Mouse (Mus musculus): ENCODE measurements around the gene Tnn. TPM values are rescaled to one million over a fixed set of nuclear protein-coding genes. Genes with fewer than 3 reads are reported as not detected.

The Tnn gene
- polyA plus RNA-seq, 1 experiment from 2014 or later, result not detected

GRCm38 (mm10) chr1:160136362-160136890 lies 17.0 kb downstream of the Tnn start:
- Histone ChIP-seq H3K4me3 (no peak overlapping the region), H3K36me3 (no peaks in the 10 kb centered on the region), H3K27ac (no peak overlapping the region), H3K9me3 (no peaks in the 10 kb centered on the region), H3K4me1 (no peaks in the 10 kb centered on the region), H3K27me3 (ENCODE audit: insufficient read depth, poor library complexity, severe bottlenecking) (no peaks in the 10 kb centered on the region)
- WGBS, result 81% methylated on average over 7 of the region's 7 CpGs
- no peak for DNase-seq (ENCODE audit: low spot score)

- no peaks in the 10 kb centered on the region for H3K36me3 ChIP-seq
- H3K4me3 ChIP-seq, result no peak overlapping the region
- 57% methylated on average over 4 of the region's 4 CpGs for WGBS
- H3K9me3 ChIP-seq, result no peaks in the 10 kb centered on the region
- DNase-seq (ENCODE audit: low spot score), result no peak
- no peak overlapping the region for H3K27ac ChIP-seq
- no peaks in the 10 kb centered on the region for H3K27me3 ChIP-seq (ENCODE audit: insufficient read depth, poor library complexity, severe bottlenecking)
- no peaks in the 10 kb centered on the region for H3K4me1 ChIP-seq
These were observed 19.8 kb downstream of the Tnn start for GRCm38 (mm10) chr1:160133464-160134079.

GRCm38 (mm10) chr1:160123957-160124356 lies 29.4 kb downstream of the Tnn start:
- H3K4me1 ChIP-seq, result no peaks in the 10 kb centered on the region
- H3K27ac ChIP-seq, result no peak overlapping the region
- WGBS, result 86% methylated on average over 2 of the region's 2 CpGs
- H3K27me3 ChIP-seq (ENCODE audit: insufficient read depth, poor library complexity, severe bottlenecking), result no peaks in the 10 kb centered on the region
- no peaks in the 10 kb centered on the region for H3K9me3 ChIP-seq
- DNase-seq (ENCODE audit: low spot score), result no peak
- no peaks in the 10 kb centered on the region for H3K36me3 ChIP-seq
- H3K4me3 ChIP-seq, result no peak overlapping the region

GRCm38 (mm10) chr1:160108604-160109003 lies 44.8 kb downstream of the Tnn start:
- no peak for DNase-seq (ENCODE audit: low spot score)
- H3K27me3 ChIP-seq (ENCODE audit: insufficient read depth, poor library complexity, severe bottlenecking), result no peaks in the 10 kb centered on the region
- no peaks in the 10 kb centered on the region for H3K36me3 ChIP-seq
- H3K9me3 ChIP-seq, result no peaks in the 10 kb centered on the region
- 66% methylated on average over 2 of the region's 2 CpGs for WGBS
- no peak overlapping the region for H3K4me3 ChIP-seq
- H3K4me1 ChIP-seq, result no peaks in the 10 kb centered on the region
- no peak overlapping the region for H3K27ac ChIP-seq

DNA sequence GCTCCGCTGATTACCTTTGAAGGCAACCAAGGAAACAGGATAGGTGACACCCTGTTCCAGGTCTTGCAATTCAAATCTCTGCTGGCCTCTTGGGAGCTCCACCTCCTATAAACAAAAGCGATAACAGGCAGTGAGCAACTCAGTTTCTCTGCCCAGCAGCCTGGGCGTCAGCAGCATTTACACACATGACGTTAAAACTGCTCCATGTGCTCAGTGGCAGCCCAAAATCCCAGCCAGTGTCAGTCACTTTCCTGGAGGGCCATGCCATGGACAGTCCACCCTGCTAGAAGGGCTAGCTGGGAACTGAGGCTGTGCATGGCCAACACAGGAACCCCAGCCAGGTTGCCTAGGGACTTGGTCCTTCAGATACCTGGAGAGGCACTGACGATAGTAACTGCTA lies 48.0 kb downstream of the Tnn start:
- H3K36me3 ChIP-seq, result no peaks in the 10 kb centered on the region
- no peaks in the 10 kb centered on the region for H3K27me3 ChIP-seq (ENCODE audit: insufficient read depth, poor library complexity, severe bottlenecking)
- WGBS, result 78% methylated on average over 5 of the region's 5 CpGs
- no peak for DNase-seq (ENCODE audit: low spot score)
- no peaks in the 10 kb centered on the region for H3K9me3 ChIP-seq
- no peak overlapping the region for H3K27ac ChIP-seq
- H3K4me1 ChIP-seq, result no peaks in the 10 kb centered on the region
- H3K4me3 ChIP-seq, result no peak overlapping the region

GRCm38 (mm10) chr1:160100996-160101395 lies 52.4 kb downstream of the Tnn start:
- no peak overlapping the region for H3K27ac ChIP-seq
- H3K4me1 ChIP-seq, result no peaks in the 10 kb centered on the region
- no peaks in the 10 kb centered on the region for H3K27me3 ChIP-seq (ENCODE audit: insufficient read depth, poor library complexity, severe bottlenecking)
- DNase-seq (ENCODE audit: low spot score), result no peak
- no peak overlapping the region for H3K4me3 ChIP-seq
- no peaks in the 10 kb centered on the region for H3K36me3 ChIP-seq
- 78% methylated on average over 5 of the region's 5 CpGs for WGBS
- no peaks in the 10 kb centered on the region for H3K9me3 ChIP-seq

DNA sequence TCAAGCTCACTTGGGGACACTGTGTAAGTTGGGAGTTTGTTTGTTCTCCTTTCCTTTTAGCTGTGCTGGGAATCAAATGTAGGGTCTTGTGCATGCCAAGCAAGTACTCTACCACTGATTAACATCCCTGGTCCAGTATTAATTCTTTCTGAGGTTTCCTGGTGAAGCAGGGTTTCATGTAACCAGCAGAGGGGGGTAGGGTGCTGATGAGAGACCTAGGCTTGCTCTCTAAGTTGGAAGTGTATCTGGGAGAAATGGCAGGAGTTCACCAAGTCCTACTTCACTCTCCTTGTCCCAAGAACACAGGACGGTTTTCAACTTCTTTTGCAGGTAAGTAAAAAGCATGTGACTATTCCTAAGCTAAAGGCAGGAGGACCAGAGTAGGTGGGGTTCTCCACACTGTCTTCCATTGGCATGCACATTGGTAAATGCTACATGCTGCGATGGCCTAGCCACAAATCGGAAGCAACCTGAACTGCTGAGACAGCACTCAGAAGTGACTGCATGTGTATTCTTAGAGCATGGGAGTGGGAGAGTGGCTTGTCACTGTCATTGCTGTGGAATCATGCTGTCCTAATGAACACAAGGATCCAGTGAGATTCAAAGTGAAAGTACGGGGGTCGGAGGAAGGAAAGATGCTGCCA lies 53.6 kb downstream of the Tnn start:
- no peak overlapping the region for H3K4me3 ChIP-seq
- H3K4me1 ChIP-seq, result no peaks in the 10 kb centered on the region
- H3K27me3 ChIP-seq (ENCODE audit: insufficient read depth, poor library complexity, severe bottlenecking), result no peaks in the 10 kb centered on the region
- no peaks in the 10 kb centered on the region for H3K36me3 ChIP-seq
- no peak overlapping the region for H3K27ac ChIP-seq
- no peaks in the 10 kb centered on the region for H3K9me3 ChIP-seq
- WGBS, result 85% methylated on average over 5 of the region's 5 CpGs
- DNase-seq (ENCODE audit: low spot score), result no peak

GRCm38 (mm10) chr1:160086651-160087050 lies 66.7 kb downstream of the Tnn start:
- H3K9me3 ChIP-seq, result no peaks in the 10 kb centered on the region
- WGBS, result 79% methylated on average over 2 of the region's 2 CpGs
- H3K36me3 ChIP-seq, result no peaks in the 10 kb centered on the region
- H3K27me3 ChIP-seq (ENCODE audit: insufficient read depth, poor library complexity, severe bottlenecking), result no peaks in the 10 kb centered on the region
- H3K4me1 ChIP-seq, result no peaks in the 10 kb centered on the region
- no peak for DNase-seq (ENCODE audit: low spot score)
- H3K4me3 ChIP-seq, result no peak overlapping the region
- H3K27ac ChIP-seq, result no peak overlapping the region

GRCm38 (mm10) chr1:160084239-160084638 lies 69.1 kb downstream of the Tnn start:
- Histone ChIP-seq H3K4me3 (no peak overlapping the region), H3K27me3 (ENCODE audit: insufficient read depth, poor library complexity, severe bottlenecking) (no peaks in the 10 kb centered on the region), H3K36me3 (no peaks in the 10 kb centered on the region), H3K9me3 (no peaks in the 10 kb centered on the region), H3K27ac (no peak overlapping the region), H3K4me1 (0 out of 2 replicates have a peak, but pooled peaks cover 1% of the 10 kb centered on the region)
- WGBS, result 76% methylated on average over 1 of the region's 1 CpGs
- no peak for DNase-seq (ENCODE audit: low spot score)

GRCm38 (mm10) chr1:160082647-160083046 lies 70.7 kb downstream of the Tnn start:
- 67% methylated on average over 1 of the region's 1 CpGs for WGBS
- H3K9me3 ChIP-seq, result no peaks in the 10 kb centered on the region
- H3K27me3 ChIP-seq (ENCODE audit: insufficient read depth, poor library complexity, severe bottlenecking), result no peaks in the 10 kb centered on the region
- 0 out of 2 replicates have a peak, but pooled peaks cover 2% of the 10 kb centered on the region for H3K4me1 ChIP-seq
- H3K27ac ChIP-seq, result no peak overlapping the region
- no peak for DNase-seq (ENCODE audit: low spot score)
- H3K4me3 ChIP-seq, result no peak overlapping the region
- H3K36me3 ChIP-seq, result no peaks in the 10 kb centered on the region

GRCm38 (mm10) chr1:160080800-160081436 lies 72.5 kb downstream of the Tnn start:
- WGBS, result 35% methylated on average over 2 of the region's 2 CpGs
- Histone ChIP-seq H3K4me1 (0 out of 2 replicates have a peak, but pooled peaks cover 2% of the 10 kb centered on the region), H3K9me3 (no peaks in the 10 kb centered on the region), H3K4me3 (no peak overlapping the region), H3K27ac (no peak overlapping the region), H3K36me3 (no peaks in the 10 kb centered on the region), H3K27me3 (ENCODE audit: insufficient read depth, poor library complexity, severe bottlenecking) (no peaks in the 10 kb centered on the region)
- peak; percentile 82 for DNase-seq (ENCODE audit: low spot score)

DNA sequence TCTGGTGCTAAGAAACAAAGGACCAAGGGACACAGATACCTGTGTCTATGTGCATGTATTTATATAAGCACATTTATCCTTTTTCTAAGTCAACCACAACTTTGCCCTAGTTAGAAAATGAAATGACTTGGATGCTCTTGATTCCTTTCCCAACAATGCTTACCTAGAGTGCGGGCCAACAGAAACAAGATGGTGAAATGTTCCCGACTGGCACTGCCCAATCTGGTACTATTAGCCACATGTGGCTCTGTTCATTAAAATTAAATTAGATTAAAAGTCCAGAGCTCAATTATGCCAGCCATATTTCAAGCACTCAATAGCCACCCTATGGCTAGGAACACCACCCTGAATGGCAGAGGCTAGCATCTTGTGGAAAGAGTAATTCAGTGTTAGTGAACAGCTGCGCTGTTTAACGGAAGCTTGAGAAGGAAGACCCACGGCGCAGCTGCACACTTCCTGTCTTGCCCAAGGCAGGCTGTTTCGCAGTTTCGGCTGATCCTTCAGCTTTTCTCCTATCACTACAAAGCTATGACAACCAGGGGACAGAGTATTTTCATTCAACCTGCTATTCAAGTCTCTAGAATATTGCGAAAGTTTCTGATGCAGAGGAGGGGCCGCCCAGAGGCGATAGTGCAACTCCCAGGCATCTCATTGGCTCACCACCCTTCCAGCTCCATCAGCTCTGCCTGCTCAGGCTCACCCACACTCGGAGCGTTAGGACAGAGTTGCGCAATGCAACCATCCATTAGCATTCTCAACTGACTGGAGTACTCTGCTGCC lies 74.3 kb downstream of the Tnn start:
- Histone ChIP-seq H3K4me1 (0 out of 2 replicates have a peak, but pooled peaks cover 2% of the 10 kb centered on the region), H3K27me3 (ENCODE audit: insufficient read depth, poor library complexity, severe bottlenecking) (no peaks in the 10 kb centered on the region), H3K9me3 (no peaks in the 10 kb centered on the region), H3K36me3 (no peaks in the 10 kb centered on the region), H3K27ac (no peak overlapping the region), H3K4me3 (no peak overlapping the region)
- WGBS, result 73% methylated on average over 14 of the region's 14 CpGs
- no peak for DNase-seq (ENCODE audit: low spot score)
